Mouse (Mus musculus): ENCODE data around the gene Btaf1. TPM values are rescaled to one million over a fixed set of nuclear protein-coding genes. Genes with fewer than 3 reads are reported as not detected.

Btaf1 gene
- total and polyA plus RNA-seq, 2 experiments, result 2.6 to 15.5 TPM

GRCm38 (mm10) chr19:36922936-36923335, 2.9 kb upstream of the Btaf1 start:
- 74% methylated on average over 3 of the region's 3 CpGs for WGBS
- H3K27me3 ChIP-seq (ENCODE audit: control insufficient read depth, insufficient read depth, low read length), result no peaks in the 10 kb centered on the region
- peaks cover 5% of the 10 kb centered on the region; the same call in 1 of the 2 replicates for H3K4me1 ChIP-seq (ENCODE audit: control insufficient read depth, insufficient read depth, low read length)
- H3K27ac ChIP-seq (replicated peaks; ENCODE audit: insufficient read depth, low read depth, low read length), result no peak overlapping the region
- no peaks in the 10 kb centered on the region for H3K36me3 ChIP-seq (ENCODE audit: control insufficient read depth, insufficient read depth, low read length)
- H3K79me2 ChIP-seq (ENCODE audit: control insufficient read depth, insufficient read depth, low read length), result no peaks in the 10 kb centered on the region; the same call in 1 of the 2 replicates
- H3K9ac ChIP-seq (ENCODE audit: low read depth, low read length), result no peak overlapping the region
- DNase-seq (ENCODE audit: extremely low read depth, low read depth, low spot score), result no peak
- TF ChIP-seq POLR2A (IDR thresholded peaks at IDR 0.05; ENCODE audit: extremely low read depth, insufficient read depth, low read length) (no peak), CTCF (IDR thresholded peaks at IDR 0.05; ENCODE audit: low read depth, low read length) (no peak)
- no peak overlapping the region for H3K4me3 ChIP-seq (ENCODE audit: insufficient read depth, low read depth, low read length)

GRCm38 (mm10) chr19:36926553-36927236, 816 bp downstream of the Btaf1 start:
- Histone ChIP-seq H3K79me2 (ENCODE audit: control insufficient read depth, insufficient read depth, low read length) (peaks cover 13% of the 10 kb centered on the region; the same call in 1 of the 2 replicates), H3K36me3 (ENCODE audit: control insufficient read depth, insufficient read depth, low read length) (no peaks in the 10 kb centered on the region; the same call in 1 of the 2 replicates), H3K4me3 (ENCODE audit: insufficient read depth, low read depth, low read length) (peak overlapping the region; percentile 97), H3K9ac (ENCODE audit: low read depth, low read length) (peak overlapping the region; percentile 99), H3K27me3 (ENCODE audit: control insufficient read depth, insufficient read depth, low read length) (no peaks in the 10 kb centered on the region), H3K27ac (replicated peaks; ENCODE audit: insufficient read depth, low read depth, low read length) (peak overlapping the region; percentile 94), H3K4me1 (ENCODE audit: control insufficient read depth, insufficient read depth, low read length) (peaks cover 5% of the 10 kb centered on the region; the same call in 1 of the 2 replicates)
- no peak for TF ChIP-seq POLR2A (IDR thresholded peaks at IDR 0.05; ENCODE audit: extremely low read depth, insufficient read depth, low read length)
- no peak for TF ChIP-seq CTCF (IDR thresholded peaks at IDR 0.05; ENCODE audit: low read depth, low read length)
- no peak for DNase-seq (ENCODE audit: extremely low read depth, low read depth, low spot score)
- WGBS, result under 1% methylated on average over 26 of the region's 26 CpGs

GRCm38 (mm10) chr19:36927800-36928361, 2.0 kb downstream of the Btaf1 start:
- H3K27me3 ChIP-seq (ENCODE audit: control insufficient read depth, insufficient read depth, low read length), result no peaks in the 10 kb centered on the region
- TF ChIP-seq POLR2A (IDR thresholded peaks at IDR 0.05; ENCODE audit: extremely low read depth, insufficient read depth, low read length) (no peak), CTCF (IDR thresholded peaks at IDR 0.05; ENCODE audit: low read depth, low read length) (no peak)
- H3K4me1 ChIP-seq (ENCODE audit: control insufficient read depth, insufficient read depth, low read length), result peaks cover 5% of the 10 kb centered on the region; the same call in 1 of the 2 replicates
- H3K4me3 ChIP-seq (ENCODE audit: insufficient read depth, low read depth, low read length), result no peak overlapping the region
- H3K79me2 ChIP-seq (ENCODE audit: control insufficient read depth, insufficient read depth, low read length), result peaks cover 13% of the 10 kb centered on the region; the same call in 1 of the 2 replicates
- DNase-seq (ENCODE audit: extremely low read depth, low read depth, low spot score), result no peak
- WGBS, result 70% methylated on average over 6 of the region's 6 CpGs
- H3K36me3 ChIP-seq (ENCODE audit: control insufficient read depth, insufficient read depth, low read length), result no peaks in the 10 kb centered on the region; the same call in 1 of the 2 replicates
- H3K27ac ChIP-seq (replicated peaks; ENCODE audit: insufficient read depth, low read depth, low read length), result no peak overlapping the region
- H3K9ac ChIP-seq (ENCODE audit: low read depth, low read length), result no peak overlapping the region

GRCm38 (mm10) chr19:36929816-36930215, 3.9 kb downstream of the Btaf1 start:
- Histone ChIP-seq H3K36me3 (ENCODE audit: control insufficient read depth, insufficient read depth, low read length) (no peaks in the 10 kb centered on the region; the same call in 1 of the 2 replicates), H3K27me3 (ENCODE audit: control insufficient read depth, insufficient read depth, low read length) (no peaks in the 10 kb centered on the region), H3K27ac (replicated peaks; ENCODE audit: insufficient read depth, low read depth, low read length) (no peak overlapping the region), H3K79me2 (ENCODE audit: control insufficient read depth, insufficient read depth, low read length) (peaks cover 17% of the 10 kb centered on the region; the same call in 1 of the 2 replicates), H3K9ac (ENCODE audit: low read depth, low read length) (no peak overlapping the region), H3K4me3 (ENCODE audit: insufficient read depth, low read depth, low read length) (no peak overlapping the region), H3K4me1 (ENCODE audit: control insufficient read depth, insufficient read depth, low read length) (peaks cover 5% of the 10 kb centered on the region; the same call in 1 of the 2 replicates)
- no peak for DNase-seq (ENCODE audit: extremely low read depth, low read depth, low spot score)
- TF ChIP-seq CTCF (IDR thresholded peaks at IDR 0.05; ENCODE audit: low read depth, low read length) (no peak), POLR2A (IDR thresholded peaks at IDR 0.05; ENCODE audit: extremely low read depth, insufficient read depth, low read length) (no peak)

- no peak for DNase-seq (ENCODE audit: extremely low read depth, low read depth, low spot score)
- H3K4me3 ChIP-seq (ENCODE audit: insufficient read depth, low read depth, low read length), result no peak overlapping the region
- peaks cover 1% of the 10 kb centered on the region; the same call in 1 of the 2 replicates for H3K4me1 ChIP-seq (ENCODE audit: control insufficient read depth, insufficient read depth, low read length)
- TF ChIP-seq POLR2A (IDR thresholded peaks at IDR 0.05; ENCODE audit: extremely low read depth, insufficient read depth, low read length) (no peak), CTCF (IDR thresholded peaks at IDR 0.05; ENCODE audit: low read depth, low read length) (no peak)
- no peak overlapping the region for H3K9ac ChIP-seq (ENCODE audit: low read depth, low read length)
- H3K27me3 ChIP-seq (ENCODE audit: control insufficient read depth, insufficient read depth, low read length), result no peaks in the 10 kb centered on the region
- peaks cover 28% of the 10 kb centered on the region; the same call in 1 of the 2 replicates for H3K79me2 ChIP-seq (ENCODE audit: control insufficient read depth, insufficient read depth, low read length)
- H3K27ac ChIP-seq (replicated peaks; ENCODE audit: insufficient read depth, low read depth, low read length), result no peak overlapping the region
- H3K36me3 ChIP-seq (ENCODE audit: control insufficient read depth, insufficient read depth, low read length), result no peaks in the 10 kb centered on the region; the same call in 1 of the 2 replicates
These were observed 6.2 kb downstream of the Btaf1 start for GRCm38 (mm10) chr19:36932097-36932496.

Measured in liver, adult 2 months (tissue).